Mouse (Mus musculus) CH12F3 (cell line): ENCODE results near the gene Actn2.

Experiments used
- in situ Hi-C: fragments of 300-500 bp; cut with MboI; formaldehyde crosslinking; loops from 2 replicates; pipeline ENCODE4 v1.14.3; 2020; ENCODE audit warnings: low sequenced_read_pairs

Actn2 gene

DNA sequence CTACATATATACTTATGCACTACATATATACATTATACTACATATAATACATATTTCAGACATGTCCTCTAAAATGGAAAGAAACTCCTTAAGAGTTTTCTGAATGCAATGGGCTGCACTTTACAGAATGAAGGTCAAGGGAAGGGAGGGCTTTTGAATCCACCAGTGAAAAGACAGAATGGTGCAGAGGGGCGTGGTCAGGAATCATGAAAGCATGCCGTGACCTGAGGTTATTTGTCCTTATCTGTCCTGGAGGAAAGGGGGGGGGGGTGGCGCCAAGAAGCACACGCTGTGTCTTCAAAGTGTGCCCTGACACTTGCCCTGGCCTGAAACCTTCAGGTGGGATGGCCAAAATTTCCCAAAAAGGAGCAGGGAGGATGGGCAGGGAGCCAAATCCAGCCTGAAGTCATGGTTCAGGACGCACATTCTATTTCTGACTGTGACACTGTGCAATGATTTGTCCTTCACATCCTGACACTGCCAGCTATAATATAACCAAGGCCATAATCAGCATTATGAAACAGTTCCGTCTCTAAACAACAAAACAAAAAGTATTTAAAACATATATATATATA lies 23.3 kb downstream of the Actn2 start:
- in situ Hi-C loops: no loop called here

GRCm38 (mm10) chr13:12314173-12314572 lies 26.4 kb downstream of the Actn2 start:
- in situ Hi-C loops: no loop called here

DNA sequence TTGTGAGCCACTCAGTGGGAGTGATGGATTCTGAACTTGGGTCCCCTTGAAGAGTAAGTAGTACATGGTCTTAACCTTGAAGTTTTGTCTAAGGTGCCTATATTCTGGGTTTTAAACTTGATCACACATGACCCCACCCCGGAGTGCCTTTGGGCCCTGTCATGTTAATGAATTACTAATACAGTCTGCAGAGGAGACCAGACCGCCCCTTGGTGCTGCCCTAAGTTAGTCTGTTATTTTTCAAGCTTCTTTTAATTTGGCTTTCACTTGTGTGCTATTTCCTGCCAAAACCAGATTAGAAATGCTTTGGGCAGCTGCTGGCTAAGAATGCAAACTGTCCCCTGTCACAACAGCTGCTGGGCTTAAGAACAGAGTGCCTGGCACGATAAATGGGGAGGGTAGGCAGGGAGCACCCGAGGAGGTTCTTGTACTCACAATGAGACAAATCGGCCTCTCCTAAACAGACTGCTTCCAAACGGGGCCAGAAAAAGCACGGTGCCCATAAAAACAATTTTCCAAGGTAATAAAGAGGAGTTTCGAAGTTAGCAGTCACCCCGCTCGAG lies 28.5 kb downstream of the Actn2 start:
- in situ Hi-C loops: no loop called here

DNA sequence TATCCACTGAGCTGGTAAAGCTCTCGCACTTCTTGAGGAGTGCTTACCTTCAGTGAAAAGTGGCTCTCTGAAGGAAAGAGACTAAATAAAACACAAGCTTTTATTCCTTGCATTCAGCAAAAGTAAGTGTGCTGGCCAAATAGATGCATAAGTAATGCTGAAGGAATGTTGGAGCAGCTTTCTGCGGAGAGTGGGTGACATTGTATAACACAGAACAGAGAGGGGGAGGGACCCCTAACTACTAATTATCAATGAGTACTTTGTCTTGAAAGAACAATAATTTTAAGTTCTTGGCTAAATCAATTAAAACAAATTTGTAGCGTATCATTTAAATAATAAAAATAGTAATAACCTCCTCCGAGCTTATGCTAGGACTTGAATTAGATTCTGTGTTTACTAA lies 29.2 kb downstream of the Actn2 start:
- in situ Hi-C loops: no loop called here

DNA sequence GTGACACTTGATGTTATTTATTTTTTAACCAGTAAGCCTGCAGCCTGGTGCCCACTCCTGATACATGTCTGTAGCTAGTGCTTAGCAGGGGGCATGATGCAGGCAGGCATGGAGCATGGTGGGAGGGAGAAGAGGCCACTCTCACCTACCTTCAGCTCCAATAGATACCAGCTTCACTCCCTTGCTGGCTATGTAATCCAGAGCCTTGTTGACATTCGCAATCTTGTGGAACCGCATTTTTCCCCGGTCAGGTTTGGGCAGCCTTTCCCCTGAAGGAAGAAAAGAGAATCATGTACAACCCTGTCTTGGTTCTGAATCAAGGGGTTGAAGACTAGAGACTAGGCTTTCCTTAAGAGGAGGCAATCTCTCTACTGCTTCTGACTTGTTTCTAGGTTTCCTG lies 31.1 kb downstream of the Actn2 start:
- in situ Hi-C loops: no loop called here

- in situ Hi-C loops: no loop called here
Observed at GRCm38 (mm10) chr13:12308878-12309277, 31.7 kb downstream of the Actn2 start.

DNA sequence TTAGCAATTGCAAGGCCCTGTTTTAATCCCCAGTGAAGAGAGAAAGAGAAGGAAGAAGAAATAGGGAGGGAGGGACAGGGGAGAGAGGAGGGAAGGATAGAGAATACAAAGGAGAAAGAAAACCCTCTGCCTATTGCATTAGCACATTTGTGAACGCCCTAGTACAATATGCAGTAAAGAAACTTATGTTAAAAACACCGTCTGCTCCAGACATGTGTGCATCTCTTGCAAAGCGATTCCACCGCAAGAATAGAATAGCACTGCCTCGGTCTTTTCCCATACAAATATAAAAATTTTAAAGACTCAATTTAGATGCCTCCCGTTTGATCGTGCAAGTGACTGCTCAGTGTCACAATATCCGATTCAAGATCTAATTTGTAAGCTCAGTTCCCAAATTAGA lies 32.1 kb downstream of the Actn2 start:
- in situ Hi-C loops: no loop called here

- in situ Hi-C loops: no loop called here
Observed at GRCm38 (mm10) chr13:12307286-12307685, 33.3 kb downstream of the Actn2 start.

DNA sequence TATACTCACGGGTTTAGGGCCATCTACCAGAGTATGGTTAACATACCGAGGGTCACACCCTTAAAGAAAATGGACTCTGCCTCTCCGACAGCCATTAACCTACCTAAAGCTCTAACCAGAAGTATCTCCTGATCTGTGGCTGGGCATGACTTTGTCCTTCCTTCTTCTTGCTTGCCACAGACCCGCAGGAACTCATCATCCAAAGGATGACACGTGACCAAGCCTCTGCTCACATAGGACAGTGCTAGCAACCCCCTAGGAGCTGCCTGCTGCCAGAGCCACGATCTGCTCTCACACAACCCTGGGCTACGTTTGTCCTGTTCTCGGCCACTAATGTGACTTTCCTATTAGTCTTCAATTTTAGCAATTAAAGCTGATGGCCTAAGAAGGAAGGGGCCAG lies 35.0 kb downstream of the Actn2 start:
- in situ Hi-C loops: no loop called here

DNA sequence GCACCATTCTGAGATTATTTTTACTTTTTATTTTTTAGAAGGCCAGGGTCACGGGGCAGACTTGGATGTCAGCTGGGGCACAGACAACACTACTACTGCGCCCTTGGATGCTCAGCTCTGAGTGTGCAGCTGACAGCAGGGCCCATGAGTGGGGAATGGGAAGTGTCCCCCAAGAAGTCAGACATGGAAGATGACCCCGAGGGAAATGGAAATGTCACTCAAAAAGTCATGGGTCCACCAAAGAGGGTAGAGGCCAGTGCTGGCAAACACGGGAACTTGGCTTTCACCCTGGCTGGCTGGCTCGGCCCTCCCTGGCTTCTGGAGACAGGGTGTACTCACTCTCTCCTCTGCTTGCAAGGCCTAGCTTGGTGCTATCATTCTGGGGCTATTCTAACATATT lies 35.6 kb downstream of the Actn2 start:
- in situ Hi-C loops: no loop called here

DNA sequence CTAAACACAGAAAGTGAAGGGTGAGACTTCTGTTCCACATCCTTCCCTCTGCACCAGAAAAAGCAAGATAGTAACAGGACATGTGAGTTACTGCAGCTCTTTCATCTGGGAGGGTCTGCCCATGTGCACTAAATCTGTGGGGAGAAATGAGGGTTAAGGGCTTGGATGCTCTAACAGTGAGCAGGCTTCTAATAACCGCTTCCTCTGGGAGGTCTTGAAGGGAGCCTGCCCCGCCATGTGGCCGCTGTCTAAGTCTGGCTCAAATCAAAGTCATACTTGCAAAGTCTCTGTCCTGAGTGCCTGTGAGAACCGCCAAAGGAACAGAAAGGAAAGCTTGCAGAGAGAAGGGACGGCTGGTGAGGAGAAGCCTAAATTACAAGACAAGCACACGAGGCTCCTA lies 42.8 kb downstream of the Actn2 start:
- in situ Hi-C loops: no loop called here

DNA sequence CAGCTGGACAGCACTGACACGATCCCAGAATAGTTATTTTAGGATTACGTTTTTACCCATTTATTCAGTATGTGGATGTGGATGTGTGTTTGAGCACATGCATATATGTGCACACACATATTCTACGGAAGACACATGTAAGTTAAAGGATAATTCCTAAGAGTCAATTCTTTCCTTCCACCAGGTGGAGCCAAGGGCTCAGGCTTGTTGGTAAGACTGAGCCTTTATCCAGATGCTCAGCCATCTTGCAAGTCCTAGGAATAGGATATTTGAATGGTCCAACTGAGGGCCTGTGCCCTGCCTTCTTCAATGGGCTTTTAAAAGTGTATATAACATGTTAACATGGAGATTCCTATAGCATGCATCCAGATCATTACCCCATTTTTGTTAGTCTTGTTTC lies 43.9 kb downstream of the Actn2 start:
- in situ Hi-C loops: no loop called here

DNA sequence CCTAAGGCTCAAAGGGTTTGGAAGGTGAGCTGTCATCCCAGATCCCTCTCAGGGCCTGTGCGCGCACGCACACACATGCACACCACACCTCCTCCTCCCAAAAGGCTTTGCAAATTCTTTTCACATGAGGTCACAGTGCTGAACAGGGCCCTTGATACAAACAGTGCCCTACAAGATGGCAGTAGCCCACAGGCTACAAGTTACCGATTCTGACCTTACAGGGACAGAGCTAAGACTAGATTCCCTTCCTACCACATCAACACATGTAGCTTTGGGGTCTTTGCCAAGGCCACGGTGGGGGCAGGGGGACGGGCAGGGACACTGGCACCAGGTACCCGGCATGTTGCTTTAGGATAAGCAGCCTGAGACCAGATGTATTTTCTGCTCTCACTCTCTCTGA lies 46.8 kb downstream of the Actn2 start:
- in situ Hi-C loops: no loop called here

- in situ Hi-C loops: no loop called here
Observed at GRCm38 (mm10) chr13:12290700-12291099, 49.9 kb downstream of the Actn2 start.

DNA sequence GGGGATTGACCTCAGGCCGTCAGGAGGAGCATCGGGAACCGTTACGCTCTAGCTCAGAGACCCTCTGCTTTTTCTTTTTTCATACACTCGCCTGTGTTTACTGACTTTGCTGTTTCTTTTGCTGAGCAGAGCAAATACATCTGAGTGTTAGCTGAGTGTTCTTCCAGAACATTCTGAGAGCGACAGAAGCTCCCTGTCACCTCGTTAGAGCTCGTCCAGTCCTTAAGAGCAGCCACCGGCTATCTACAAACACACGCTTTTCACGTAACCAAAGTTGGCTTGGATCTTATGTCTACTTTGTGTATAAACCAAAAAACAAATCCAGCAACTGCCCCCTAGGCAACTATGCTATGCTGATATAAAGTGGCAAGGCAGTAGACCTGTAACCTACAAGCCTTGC lies 56.0 kb downstream of the Actn2 start:
- in situ Hi-C loops: no loop called here

GRCm38 (mm10) chr13:12283826-12284225 lies 56.7 kb downstream of the Actn2 start:
- in situ Hi-C loops: no loop called here

GRCm38 (mm10) chr13:12274721-12275120 lies 65.8 kb downstream of the Actn2 start:
- in situ Hi-C loops: no loop called here

DNA sequence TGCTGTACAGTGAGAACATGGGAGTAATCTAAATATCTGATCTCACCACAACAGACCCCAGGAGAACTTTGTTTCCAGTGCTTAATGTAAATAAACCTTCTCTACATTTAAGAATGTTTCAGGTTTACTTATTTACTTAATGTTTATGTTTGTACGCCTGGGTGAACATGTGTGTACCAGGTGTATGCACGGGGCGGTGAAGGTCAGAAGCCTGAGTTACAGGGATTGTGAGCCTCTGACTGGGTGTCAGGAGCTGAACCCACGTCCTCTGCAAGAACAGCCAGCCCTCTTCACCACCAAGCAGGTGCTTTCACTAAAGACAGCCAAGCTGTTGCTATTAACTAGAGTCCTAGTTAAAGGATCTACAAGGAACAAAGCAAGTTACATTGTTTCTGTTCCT lies 66.3 kb downstream of the Actn2 start:
- in situ Hi-C loops: no loop called here

- in situ Hi-C loops: no loop called here
Observed at GRCm38 (mm10) chr13:12272953-12273352, 67.6 kb downstream of the Actn2 start.

DNA sequence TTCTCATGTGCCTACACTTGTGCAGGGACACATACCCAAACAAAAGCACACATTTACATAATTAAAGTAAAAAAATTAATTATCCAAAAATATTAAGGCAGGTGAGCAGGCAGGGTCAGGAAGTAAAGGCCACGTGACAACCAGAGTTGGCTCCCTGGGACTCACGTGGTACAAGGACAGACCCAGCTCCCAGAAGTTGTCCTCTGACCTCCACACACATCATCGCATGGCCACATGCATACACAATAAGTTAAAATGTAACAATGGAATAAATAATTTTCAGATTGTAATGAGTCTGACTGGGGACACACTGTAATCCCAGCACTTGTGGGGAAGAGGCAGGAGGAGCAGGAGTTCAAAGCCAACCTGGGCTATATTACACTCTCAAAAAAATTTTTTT lies 72.6 kb downstream of the Actn2 start:
- in situ Hi-C loops: no loop called here

DNA sequence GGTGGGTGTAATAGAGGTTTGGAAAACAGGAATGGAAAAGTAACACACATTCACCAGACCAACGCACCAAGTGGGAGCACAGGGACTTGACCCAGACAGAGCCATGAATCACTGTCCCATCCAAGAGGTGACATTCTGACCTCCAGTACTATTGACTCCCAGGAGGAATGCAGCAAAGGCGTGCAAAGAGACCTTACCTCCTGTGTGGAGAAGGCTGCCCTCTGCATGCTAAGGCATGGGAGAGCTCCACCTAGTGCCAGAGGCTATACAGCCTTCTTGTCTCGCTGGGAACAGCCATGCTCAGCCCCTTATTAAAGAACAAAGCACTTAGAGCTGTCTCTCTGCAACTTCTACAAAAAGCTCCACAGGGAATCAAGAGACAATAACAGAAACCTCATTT lies 73.5 kb downstream of the Actn2 start:
- in situ Hi-C loops: no loop called here

GRCm38 (mm10) chr13:12263996-12264395 lies 76.6 kb downstream of the Actn2 start:
- in situ Hi-C loops: no loop called here

GRCm38 (mm10) chr13:12261505-12261904 lies 79.1 kb downstream of the Actn2 start:
- in situ Hi-C loops: no loop called here
